ENCODE assay signal across 27 mouse cellular contexts in genomic region chr11:40781857-40782256, GRCm38 (mm10). TPM values are rescaled to one million over a fixed set of nuclear protein-coding genes. Genes with fewer than 3 reads are reported as not detected.
"Had no signal": no experiment of that assay in that cellular context is flagged by ENCODE, and none has a peak within 500 bp of the region (broad histone marks: within the 10 kb centered on the region; RNA-seq: fewer than 3 reads in every experiment).

No protein-coding gene starts in this region.

- H3K36me3 ChIP-seq: heart, embryonic 13.5 days; heart, embryonic 15.5 days; hindbrain, embryonic 13.5 days; hindbrain, embryonic 15.5 days; kidney, embryonic 15.5 days; limb, embryonic 13.5 days; limb, embryonic 15.5 days; liver, embryonic 12.5 days had no signal

- H3K9ac ChIP-seq: heart, embryonic 13.5 days; heart, embryonic 15.5 days; hindbrain, embryonic 13.5 days; hindbrain, embryonic 15.5 days; kidney, embryonic 15.5 days; limb, embryonic 13.5 days; limb, embryonic 15.5 days; liver, embryonic 12.5 days; liver, embryonic 14.5 days had no signal

- H3K27me3 ChIP-seq: heart, embryonic 13.5 days; heart, embryonic 15.5 days; hindbrain, embryonic 13.5 days; hindbrain, embryonic 15.5 days; kidney, embryonic 15.5 days; limb, embryonic 13.5 days; limb, embryonic 15.5 days; liver, embryonic 12.5 days had no signal

- H3K4me2 ChIP-seq: heart, embryonic 11.5 days; heart, embryonic 13.5 days; heart, embryonic 15.5 days; hindbrain, embryonic 13.5 days; hindbrain, embryonic 15.5 days; kidney, embryonic 15.5 days; limb, embryonic 13.5 days; limb, embryonic 15.5 days; liver, embryonic 12.5 days had no signal

- H3K9me3 ChIP-seq: heart, embryonic 13.5 days; heart, embryonic 15.5 days; hindbrain, embryonic 13.5 days; hindbrain, embryonic 15.5 days; kidney, embryonic 15.5 days; limb, embryonic 13.5 days; limb, embryonic 15.5 days; liver, embryonic 12.5 days had no signal

- H3K4me1 ChIP-seq: heart, embryonic 13.5 days; heart, embryonic 15.5 days; hindbrain, embryonic 13.5 days; hindbrain, embryonic 15.5 days; kidney, embryonic 15.5 days; limb, embryonic 13.5 days; limb, embryonic 15.5 days; liver, embryonic 12.5 days had no signal

- H3K27ac ChIP-seq: heart, adult 2 months; heart, embryonic 13.5 days; heart, embryonic 15.5 days; hindbrain, embryonic 13.5 days; hindbrain, embryonic 15.5 days; hindbrain, postnatal 0 days; kidney, embryonic 15.5 days; kidney, postnatal 0 days; limb, embryonic 13.5 days; limb, embryonic 15.5 days; liver, embryonic 12.5 days; liver, embryonic 14.5 days had no signal

- DNase-seq: gastrocnemius, postnatal 14 days; gastrocnemius, postnatal 36 days; heart, adult 11 months; heart, adult 2 months; heart, postnatal 14 days; heart, postnatal 36 days; kidney, adult 11 months; kidney, adult 2 months; kidney, adult 9 months; kidney, postnatal 14 days; kidney, postnatal 36 days; layer of hippocampus, adult 9-11 months; layer of hippocampus, postnatal 36 days had no signal

- ATAC-seq: hindbrain, postnatal 0 days; intestine, embryonic 16.5 days; liver, embryonic 12.5 days had no signal

- H3K4me3 ChIP-seq: heart, adult 2 months; heart, embryonic 13.5 days; heart, embryonic 15.5 days; hindbrain, embryonic 13.5 days; hindbrain, embryonic 15.5 days; kidney, embryonic 15.5 days; limb, embryonic 13.5 days; limb, embryonic 15.5 days; liver, embryonic 12.5 days had no signal

RNA-seq across cellular contexts. Expression of gene Hmmr, which starts 48.6 kb away (rescaled TPM):
- total RNA-seq: gastrocnemius, adult 8-10 months had no signal
